Mouse (Mus musculus) liver, adult 2 months (tissue): Measurements from ENCODE around the gene S100a3.

ENCODE experiments used
- CTCF ChIP-seq: fragments of 200-500 bp; IDR thresholded peaks from 2 replicates; pipeline ENCODE4 v1.5.1; 2011; ENCODE audit warnings: low read depth, low read length, control low read depth
- POLR2A ChIP-seq: fragments of 200-500 bp; IDR thresholded peaks from 2 replicates; pipeline ENCODE4 v1.6.1; 2011; ENCODE audit warnings: low read length, control low read depth; ENCODE audit not compliant: insufficient read depth; ENCODE audit errors: extremely low read depth

- TF ChIP-seq CTCF (no peak), POLR2A (no peak)
Measured at GRCm38 (mm10) chr3:90606185-90606584, 45.8 kb downstream of the S100a3 start.
